Mouse (Mus musculus) ES-E14 (cell line): ENCODE measurements around the gene Setd6.

Experiments
- CHD2 ChIP-seq: IDR thresholded peaks from 2 replicates; pipeline ENCODE4 v1.6.1; 2014; ENCODE audit warnings: mild to moderate bottlenecking, low read depth, low read length, inconsistent platforms
- HCFC1 ChIP-seq: IDR thresholded peaks from 2 replicates; pipeline ENCODE4 v1.6.1; 2012; ENCODE audit warnings: low read length, inconsistent platforms, borderline replicate concordance; ENCODE audit not compliant: insufficient read depth
- ZNF384 ChIP-seq: IDR thresholded peaks from 2 replicates; pipeline ENCODE4 v1.6.1; 2012; ENCODE audit warnings: low read depth, low read length, inconsistent platforms

GRCm38 (mm10) chr8:95703461-95704260 is 12.0 kb upstream of the Setd6 start:
- TF ChIP-seq HCFC1: no peak
- no peak for TF ChIP-seq CHD2
- TF ChIP-seq ZNF384: no peak
